Mouse (Mus musculus) common myeloid progenitor, adult 5-6 weeks (primary cell): ENCODE data around the gene Pex11a. TPM values are rescaled to one million over a fixed set of nuclear protein-coding genes. Genes with fewer than 3 reads are reported as not detected.
"Not testable (repeated sequence)": the region's sequence is repeated elsewhere in the genome, so short reads cannot be mapped to it uniquely, and the experiment has no call there.

Experiments used
- ATAC-seq: replicated peaks from 2 replicates; pipeline ENCODE4 v1.8.0; 2016; ENCODE audit warnings: low read depth, mild to moderate bottlenecking, moderate TSS enrichment, inconsistent platforms; ENCODE audit not compliant: poor library complexity, severe bottlenecking
- total RNA-seq: library from RNA; stranded (forward); fragments of 200-1000, 187-1606 nt; gene quantifications from 2 replicates; pipeline ENCODE4 v1.2.3, GENCODE M21; 2017

Gene Pex11a
- 3.1 and 4.5 TPM in 2 replicates for total RNA-seq

DNA sequence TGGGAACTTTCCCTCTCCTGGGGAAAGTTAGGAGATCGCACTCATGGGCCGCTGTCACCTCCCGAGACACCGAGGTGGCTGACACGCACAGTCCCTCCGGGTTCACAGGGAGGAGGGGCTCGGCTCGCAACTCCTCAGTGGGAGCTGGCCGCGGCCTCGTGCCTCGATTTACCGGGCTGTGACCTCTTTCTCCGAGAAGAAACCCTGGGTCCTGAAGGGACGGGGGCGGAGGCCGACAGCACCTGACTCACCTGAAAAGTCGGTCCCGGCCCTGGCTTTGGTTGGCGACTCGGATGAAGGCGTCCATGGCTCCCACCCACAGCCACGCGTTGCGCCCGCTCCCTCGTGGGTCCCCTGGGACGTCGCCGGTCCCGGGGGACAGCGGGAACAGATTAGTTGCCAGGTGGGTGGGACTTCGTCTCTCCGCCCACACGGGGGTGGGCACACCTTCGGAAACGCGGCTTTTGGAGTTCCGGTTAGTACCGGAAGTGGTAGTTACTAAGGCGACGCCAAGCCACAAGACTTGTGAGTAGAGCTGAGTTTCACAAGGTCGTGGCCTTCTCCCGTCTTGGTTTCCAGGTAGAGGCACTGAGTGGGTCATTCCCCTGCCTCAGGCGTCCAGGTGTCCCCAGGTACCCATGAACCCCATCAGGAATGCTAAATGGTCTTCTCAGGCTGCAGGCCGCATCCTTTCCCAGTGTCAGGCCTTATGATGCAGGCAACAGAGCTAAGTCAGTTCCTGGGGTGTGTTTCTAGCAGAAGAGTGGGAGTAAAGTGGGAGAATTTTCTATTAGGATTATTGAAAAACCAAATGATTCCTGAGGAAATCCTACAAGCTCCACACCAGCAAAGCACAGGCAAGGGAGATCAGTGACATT is at the start of gene Pex11a, which contains the start of gene Wdr93:
Gene Pex11a (minus strand): TSS at position 473 of the 878 bp plus-strand sequence.
Gene Wdr93 (plus strand): TSS at position 505 of the 878 bp plus-strand sequence.
- ATAC-seq: peak; percentile 88

DNA sequence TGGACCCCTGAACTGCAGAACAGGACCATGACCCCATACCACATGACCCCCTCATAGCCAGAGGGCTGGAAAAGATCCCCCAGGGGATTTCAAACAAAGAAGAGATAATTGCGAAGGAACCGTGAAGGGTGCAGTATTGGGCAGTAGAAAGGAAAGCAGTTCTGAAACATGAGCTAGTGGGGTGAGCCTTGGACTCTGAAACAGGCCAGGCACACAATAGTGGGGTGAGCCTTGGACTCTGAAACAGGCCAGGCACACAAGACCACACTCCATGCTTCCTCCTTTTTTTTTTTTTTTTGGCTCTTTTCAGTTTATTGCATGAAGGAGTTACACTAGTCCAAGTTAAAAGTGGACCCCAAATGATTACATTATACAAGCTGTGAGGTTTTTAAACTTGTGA is 46.9 kb upstream of the Pex11a start:
- ATAC-seq: not testable (repeated sequence)

DNA sequence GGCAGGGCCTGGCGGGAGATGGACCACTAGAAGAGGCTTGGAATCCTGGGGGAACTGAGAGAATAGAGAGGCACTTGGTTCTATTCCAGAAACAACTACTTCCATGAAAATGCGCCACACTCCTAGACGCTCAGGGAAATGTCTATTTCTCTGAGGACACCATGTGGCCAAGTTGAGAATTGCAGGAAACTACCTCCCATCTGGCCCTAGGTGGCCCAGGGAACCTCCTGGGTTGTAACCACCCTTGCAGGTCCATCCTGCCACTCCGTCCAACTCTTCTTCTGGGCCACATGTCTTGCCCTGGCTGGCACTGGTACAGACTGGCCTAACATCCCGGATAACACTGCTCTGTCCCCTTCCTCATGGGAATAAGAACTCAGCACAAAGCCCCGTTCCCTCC is 43.4 kb upstream of the Pex11a start:
- ATAC-seq: peak; percentile 81

DNA sequence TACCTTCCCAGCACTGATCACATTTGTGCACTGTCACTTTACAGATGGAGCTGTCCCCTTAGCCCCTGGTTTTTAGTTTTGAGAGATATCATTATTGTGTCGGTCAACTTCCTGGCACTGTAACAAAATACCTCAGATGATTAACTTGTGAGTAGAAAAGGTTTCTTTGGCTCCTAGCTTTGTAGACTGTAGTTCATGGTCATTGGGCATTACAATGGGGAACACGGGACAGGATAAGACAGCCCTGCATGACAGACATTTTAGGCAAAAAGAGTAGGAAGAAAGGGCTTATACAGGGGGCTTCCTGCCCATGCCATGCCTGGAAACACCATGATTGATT is 39.6 kb upstream of the Pex11a start:
- no peak for ATAC-seq

DNA sequence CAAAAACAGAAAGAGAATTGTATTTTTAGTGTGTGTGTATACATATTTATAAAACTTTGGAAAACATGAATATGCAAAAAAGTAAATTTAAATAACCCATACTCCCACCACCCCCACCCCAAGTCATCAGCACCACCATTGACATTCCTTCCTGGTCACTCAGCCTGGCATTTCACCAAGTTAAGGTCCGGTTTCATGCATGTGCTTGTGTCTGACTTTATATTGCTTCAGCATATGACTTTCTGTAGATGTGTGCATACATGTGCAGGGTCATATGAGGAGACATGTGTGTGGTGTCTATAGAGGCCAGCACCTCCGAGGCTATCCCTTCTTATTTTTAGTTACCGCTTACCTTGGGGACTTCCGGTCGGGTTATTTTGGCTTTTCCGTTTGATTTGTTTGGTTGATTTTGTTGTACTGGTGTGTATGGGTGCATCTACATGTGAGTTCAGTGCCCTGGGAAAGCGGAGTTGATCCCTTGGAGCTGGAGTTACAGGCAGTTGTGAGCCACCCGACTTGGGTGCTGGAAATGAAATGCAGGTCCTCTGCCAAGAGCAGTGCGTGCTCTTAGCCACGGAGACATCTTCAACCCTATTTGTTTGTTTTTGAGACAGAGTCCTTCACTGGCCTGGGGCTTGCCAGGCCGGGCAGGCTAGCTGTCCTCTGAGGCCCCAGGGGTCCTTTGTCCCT is 39.0 kb upstream of the Pex11a start:
- ATAC-seq: no peak

DNA sequence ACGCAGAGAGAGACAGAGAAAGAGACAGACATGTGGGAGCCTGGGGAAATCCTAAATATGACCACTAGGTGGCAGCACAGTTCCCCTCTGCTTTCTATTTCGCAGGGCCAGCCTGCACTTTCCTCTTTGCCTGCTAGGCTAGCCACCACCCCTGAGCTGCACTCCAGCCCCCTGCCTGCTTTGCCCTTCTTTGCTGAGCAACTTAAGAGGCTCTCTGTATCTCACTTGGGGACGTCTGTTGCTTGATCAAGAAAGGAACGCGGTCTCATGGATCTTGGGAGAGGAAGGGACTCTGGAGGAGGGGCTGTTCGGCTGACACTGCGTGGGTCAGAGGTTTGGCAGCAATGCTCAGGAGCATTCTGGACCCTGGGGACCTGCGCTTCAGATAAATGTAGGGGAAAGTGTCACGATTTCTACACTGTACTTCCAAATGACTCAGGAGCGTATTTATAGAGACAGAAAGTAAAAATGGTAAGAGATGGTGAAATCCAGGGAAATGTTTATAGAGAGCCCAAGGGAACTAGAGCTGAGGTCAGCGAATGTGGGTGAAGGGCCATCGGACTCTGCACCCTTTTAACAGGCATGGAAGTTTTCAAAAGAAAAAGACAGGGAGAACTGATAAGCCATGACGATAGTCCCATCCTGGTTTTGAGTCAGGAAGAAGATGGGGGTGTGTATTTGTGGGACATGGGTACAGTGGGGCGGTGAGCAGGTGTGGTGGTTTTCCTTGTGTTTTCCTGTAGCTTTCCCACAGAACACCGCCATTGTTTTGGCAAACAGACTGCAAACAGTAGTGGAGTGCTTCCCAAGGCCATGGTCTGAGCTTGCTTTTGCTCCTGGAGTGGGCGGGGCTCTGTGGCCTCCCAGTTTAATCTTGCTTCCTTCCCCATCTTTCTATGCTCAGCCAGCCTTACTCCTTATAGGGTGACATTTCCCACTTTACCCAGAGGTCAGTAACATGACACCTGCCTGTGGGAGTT is 38.0 kb upstream of the Pex11a start:
- ATAC-seq: peak; percentile 94

DNA sequence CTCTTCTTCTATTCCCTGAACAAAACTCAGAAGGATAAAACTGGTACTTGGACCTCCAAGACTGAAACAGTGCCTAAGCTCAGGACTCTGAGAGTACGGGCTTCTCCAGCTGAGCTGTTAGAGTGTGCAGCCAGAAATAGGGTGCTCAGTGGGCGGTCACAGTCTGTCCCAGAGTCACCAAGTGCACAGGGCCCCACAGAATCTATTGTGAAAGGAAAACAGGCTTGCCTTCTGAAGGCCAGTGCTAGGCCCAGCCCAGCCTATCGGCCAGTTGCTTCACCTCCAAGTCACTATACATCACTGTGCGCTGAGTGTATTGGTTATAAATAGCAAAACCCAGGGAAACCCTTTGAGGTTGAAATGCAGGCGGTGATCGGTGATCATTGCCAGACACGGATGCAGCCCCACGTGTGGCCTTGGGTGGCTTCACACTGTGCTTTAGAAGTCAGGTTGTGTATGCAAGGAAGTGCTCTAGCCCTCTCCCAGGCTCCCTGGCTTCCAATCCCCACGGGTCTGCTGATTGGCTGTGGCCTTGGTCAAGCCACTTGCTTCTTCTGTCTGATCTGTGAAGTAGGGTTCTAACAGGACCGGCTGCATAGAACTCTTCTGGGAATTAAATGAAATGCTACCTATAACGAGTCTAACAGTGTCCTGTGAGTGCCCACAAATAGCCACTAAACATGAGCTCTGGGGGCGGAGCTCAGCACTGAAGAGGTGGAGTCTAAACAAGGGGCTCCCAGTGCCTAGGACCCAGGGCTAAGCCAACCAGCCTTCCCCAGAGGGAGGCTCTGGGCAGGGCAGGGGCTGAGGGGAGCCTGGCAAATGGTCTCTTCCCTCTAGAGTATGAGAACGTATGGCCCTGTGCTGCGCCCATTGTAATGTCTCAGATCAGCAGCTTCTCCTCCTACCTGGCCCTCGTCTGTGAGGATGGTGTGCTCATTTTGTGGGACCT is 28.9 kb upstream of the Pex11a start:
- ATAC-seq: no peak

DNA sequence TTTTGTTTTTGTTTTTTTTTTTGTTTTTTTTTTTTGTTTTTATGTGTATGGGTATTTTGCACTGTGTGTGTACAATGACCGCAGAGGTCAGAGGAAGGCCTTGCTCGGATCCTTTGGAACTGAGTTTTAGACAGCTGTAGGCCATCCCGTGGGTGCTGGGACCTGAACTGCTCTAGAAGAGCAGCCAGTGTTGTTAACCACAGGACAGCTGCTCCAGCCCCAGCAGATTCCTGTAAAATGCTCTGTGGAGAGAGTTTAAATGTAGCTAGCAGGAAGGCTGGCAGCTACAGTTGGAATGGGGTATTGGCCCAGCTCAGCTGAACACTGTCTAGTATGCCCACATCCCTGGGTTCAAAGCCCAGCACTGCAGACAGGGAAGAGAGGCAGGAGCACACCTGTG is 26.7 kb upstream of the Pex11a start:
- no peak for ATAC-seq

DNA sequence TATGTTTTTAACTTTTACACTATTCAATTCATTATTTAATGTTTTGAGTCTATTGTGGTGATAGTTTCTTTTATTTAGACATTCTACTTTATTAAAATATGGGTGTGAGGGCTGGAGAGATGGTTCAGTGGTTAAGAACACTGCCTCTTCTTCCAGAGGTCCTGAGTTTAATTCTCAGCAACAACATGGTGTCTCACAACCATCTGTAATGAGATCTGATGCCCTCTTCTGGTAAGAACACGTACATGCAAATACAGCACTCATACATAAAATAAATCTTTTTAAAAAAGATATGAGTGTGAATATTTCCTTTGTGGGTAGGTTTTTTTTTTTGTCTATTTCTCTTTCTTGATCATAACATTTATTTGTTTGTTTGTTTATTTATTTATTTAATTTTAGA is 23.1 kb upstream of the Pex11a start:
- no peak for ATAC-seq

DNA sequence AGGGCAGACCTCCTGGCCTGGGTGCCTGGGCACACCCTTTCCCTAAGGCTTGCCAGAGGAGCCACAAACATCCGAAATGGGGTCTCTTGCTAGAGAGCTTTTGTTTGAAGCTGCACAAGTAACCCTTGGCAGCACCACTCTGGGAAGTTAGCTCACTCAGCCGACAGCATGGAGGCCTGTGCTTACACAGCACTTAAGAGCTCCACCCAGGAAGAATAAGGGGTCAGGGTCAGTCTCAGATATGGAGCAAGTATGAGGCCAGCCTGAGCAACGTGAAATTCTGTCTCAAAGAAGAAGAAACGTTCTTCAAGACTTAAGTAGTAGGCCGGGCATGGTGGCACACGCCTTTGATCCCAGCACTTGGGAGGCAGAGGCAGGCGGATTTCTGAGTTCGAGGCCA is 19.2 kb upstream of the Pex11a start:
- no peak for ATAC-seq

DNA sequence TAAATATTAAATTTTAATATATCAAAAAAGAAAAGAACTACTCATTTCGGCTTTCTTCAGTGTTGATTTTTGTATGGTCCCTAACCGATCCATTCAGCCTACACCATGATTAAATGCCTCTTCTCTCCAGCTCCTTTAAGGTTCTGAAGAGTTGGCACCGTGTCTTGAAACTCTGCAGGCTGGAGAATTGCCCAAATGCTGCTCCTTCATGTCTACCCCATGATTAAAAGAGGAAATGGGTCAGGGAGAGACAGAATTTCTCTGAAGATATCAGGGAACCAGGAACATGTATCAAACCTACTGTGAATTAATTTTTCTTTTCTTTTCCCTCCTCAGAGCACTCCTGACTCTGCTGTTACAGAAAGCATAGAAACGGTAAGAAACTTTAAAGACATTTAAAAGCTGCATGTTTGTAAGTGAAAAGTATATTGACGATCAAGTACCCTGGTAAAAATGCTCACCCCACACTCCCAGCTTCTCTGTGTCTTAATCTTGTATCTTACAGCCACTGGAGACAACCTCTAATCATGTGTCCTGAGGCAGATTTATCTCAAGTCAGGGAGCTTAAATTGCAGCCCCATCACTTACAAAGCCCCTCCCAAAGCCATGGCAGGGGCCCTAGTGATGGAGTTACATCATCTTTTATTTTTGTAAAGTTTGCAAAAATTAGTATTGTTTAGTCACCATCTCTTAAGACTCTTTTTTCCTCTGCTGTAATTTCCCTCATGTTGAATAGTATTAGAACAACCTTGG is 18.4 kb upstream of the Pex11a start:
- no peak for ATAC-seq

DNA sequence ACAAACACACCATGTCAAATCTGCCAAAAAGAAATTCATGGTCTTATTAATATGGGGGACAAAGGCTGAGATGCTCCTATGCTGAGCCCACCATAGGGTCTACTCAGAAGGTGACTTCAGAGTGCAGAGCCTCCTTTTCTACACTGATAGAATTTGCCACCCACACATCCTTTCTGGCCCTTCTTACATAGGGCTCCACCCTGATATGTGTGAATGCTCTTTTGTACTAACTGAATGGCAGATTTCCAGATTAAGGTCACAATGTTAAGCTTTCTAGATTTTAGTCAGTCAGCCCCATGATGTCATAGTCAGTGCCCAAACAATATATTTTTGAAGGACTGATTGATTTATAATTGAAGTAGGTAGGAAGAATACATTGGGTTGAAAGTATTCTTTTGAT is 16.8 kb upstream of the Pex11a start:
- ATAC-seq: no peak

DNA sequence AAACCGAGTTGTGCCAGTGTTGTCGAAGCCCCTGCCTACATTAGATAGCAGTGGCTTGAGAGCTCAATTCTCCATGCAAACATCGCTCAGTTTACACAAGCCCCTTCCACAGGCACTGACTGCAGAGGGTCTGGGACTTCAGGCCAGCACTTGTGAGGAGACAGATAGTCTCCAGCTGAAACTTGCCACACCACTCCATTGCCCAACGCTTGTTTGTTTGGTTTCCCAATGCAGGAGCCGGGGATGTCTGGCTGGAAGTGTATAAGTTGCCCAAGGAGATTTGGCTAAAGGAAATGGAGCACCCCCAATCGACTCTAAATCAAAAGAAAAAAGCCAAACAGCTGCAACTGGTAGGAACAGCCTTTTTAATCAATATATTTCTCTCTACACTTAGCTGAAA is 15.2 kb upstream of the Pex11a start:
- ATAC-seq: no peak

DNA sequence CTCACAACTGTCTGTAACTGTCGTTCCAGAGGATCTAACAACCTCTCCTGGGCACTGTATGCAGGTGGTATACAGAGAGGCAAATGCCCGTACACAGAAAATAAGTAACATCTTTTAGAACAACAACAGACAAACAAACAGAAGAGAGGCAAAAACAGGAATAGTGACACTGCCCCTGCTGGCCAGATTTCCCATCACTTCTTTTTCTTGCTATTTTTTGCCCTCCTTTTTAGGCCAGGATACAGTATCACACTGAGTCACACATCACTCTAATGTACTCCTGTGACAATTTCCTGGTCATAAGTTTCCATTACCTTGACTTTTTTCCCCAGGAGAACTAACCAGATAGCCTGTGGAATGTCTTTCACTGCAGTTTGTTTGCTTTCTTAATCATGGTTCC is 13.4 kb upstream of the Pex11a start:
- ATAC-seq: no peak

DNA sequence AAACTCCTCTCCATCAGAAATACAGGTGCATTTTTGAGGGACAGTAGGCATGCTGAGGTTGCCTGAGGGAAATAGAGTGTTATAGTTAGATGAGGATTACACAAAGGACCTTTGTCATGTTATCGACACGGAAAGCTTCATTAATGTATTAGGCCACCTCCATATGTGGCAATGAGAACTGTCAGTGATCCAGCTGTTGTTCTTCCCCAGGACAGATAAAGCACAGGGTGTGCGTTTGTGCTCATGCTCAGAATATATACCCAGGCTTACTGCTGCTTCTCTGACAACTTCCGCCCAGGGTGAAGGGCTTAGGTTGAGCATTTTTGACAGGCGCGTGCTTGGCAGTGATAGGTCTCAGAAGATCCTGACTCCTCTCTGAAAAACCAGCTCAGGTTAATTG is 6.6 kb upstream of the Pex11a start:
- no peak for ATAC-seq

DNA sequence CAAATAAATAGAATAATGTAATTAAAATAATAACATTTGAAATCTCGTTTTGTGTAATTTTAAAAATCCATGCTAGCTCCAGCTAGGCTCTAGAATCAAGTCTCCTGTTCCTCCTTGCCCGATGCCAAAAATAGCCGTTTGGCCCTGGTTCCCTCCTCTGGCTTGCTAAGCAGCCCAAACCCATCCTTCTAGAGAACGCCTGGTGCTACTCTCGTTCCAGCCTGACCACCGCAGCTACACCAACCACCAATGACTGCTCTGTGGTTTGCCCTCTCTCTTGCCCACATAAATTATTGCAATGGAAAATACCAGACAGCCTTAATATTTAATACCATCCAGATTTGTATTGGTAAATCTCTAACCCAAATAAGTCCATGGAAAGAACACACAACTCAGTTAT is 4.7 kb upstream of the Pex11a start:
- no peak for ATAC-seq

DNA sequence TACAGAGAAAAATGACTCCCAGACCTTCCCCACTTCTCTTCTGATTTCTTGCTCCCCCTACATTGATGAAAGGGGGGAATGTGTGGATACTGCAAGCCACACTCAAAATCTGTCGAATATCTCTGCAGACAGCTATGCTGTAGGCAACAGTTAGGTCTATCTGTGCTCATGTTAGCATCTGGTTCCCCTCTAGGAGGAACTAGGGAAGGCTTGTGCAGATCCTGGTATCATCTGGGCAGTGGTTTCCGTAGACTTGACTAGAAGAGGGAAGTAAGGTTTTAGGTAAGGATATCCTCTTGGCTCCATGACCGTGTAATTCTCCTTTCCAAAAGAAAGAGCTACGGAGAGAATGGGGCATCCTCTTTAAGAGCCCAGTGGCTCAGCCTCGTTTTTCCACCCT is 1.7 kb upstream of the Pex11a start:
- peak; percentile 67 for ATAC-seq

DNA sequence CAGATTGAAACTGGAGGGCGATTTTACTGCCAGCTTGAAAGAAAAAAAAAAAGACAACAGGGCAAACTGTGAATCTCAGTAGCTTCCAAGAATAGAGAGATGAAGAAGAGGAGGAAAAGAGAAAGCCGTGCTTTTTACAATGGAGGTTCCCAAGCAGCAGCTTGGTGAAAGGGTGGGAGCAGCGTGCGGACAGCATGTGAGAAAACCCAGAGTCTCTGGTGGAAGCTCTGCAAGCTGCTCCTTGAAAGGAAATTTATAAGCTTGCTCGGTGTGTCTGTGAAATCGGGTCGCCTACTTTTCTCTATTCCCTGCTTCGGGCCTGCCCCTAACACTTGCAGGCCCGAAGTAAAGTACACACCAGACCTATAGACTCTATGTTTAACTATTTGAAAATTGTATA is 1.1 kb upstream of the Pex11a start:
- no peak for ATAC-seq

DNA sequence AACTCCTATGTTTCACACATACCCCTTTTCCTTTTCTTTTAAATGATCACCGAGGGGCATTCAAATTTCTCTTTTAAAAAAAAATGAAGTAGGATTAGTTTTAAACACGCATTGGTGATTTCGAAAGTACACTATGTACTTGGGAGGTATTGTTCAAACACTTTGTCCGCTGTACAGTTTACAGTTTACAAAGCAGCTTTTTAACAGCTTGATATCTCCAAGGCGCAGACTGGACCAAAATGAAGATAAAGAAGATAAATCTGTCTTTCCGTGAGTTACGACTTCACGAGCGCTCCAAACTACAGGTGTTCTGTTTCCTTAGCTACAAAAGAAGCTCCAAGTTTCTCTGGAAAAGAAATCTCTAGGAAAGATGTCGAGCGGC is 663 bp downstream of the Pex11a start:
- ATAC-seq: no peak
